Mouse (Mus musculus): Measurements from ENCODE around the gene Mrps31. TPM values are rescaled to one million over a fixed set of nuclear protein-coding genes. Genes with fewer than 3 reads are reported as not detected.
A peak's percentile ranks its signal among the peaks of the same experiment; 100 is the strongest.

The Mrps31 gene
- total RNA-seq (2021) (10 to 100 TPM; 35.9 to 51.0 TPM), polyA plus RNA-seq (2012; rRNA removed) (2.1 and 3.3 TPM in 2 replicates)
- long read RNA-seq, transcript Mrps31-201 (7 exons, 1,515 nt) = major isoform, 60 of 70 reads
- long read RNA-seq, partial matches to known transcripts = 4 of 70 reads
- long read RNA-seq, other reads (novel, unspliced or antisense) = 5 of 70 reads

- DNase-seq = peak; percentile 89
These were observed at the start of gene Mrps31 for GRCm38 (mm10) chr8:22411282-22411702. Gene Mrps31, plus strand, starts transcription at chr8:22411361.

DNA sequence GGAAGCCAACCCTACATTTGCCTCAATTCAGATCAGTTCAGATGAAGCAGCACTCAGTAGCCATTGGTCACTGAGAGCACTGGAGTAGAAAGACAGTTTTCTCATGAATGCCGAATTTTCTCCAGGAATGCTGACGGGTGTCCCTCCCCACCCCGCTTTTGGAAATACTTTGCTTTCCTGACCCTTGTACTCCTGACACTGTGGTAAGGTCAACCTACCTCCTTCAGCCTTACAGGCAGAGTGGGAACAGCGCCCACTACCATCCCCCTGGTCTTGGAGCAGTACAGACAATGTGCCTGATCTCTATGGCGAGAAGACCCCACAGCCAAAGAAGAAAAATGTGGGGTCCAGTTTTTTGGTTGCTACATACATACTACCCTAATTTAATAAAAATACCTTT lies 34.9 kb upstream of the Mrps31 start:
- no peak for DNase-seq

- peak; percentile 59 for DNase-seq
These were observed 34.3 kb upstream of the Mrps31 start for GRCm38 (mm10) chr8:22376903-22377302.

GRCm38 (mm10) chr8:22380934-22381333 lies 30.2 kb upstream of the Mrps31 start:
- no peak for DNase-seq

GRCm38 (mm10) chr8:22382824-22383595 lies 28.2 kb upstream of the Mrps31 start:
- no peak for DNase-seq

DNA sequence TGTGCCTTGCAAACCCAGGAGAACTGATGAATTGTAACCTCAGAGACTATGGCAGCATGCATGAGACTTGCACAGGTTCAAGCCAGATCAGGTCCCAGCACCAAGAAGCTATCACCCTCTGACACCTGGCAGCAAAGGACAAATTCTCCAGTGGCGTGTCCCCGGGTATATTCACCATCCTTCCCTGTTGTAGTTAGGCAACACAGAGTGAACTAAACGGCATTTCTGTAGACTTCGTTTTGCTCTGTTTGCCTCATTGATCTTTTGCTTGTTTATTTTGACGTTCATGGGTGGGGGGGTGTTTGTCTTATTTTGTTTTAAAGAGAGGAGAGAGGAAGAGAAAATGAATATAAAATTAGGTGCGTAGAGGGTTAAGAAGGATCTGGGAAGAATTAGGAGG lies 26.0 kb upstream of the Mrps31 start:
- DNase-seq = no peak

DNA sequence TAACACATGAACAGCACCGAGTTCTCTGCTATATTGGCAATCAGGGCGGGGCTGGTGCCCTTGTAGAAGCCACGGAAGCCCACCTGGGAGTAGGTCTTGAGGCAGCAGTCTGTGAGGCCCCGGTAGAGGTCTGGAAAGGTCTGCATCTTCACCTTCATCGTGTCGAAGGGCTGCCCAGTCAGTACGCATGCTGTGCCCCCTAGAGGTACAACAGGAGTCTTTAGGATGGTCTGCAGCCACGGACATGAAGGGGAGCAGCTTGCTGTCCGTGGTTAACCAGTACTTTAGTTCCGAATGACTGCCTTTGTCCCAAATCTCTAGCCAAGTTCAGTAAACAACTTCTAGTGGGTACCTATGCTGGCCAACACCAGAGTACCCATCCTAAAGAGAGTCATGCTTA lies 21.3 kb upstream of the Mrps31 start:
- no peak for DNase-seq

GRCm38 (mm10) chr8:22390766-22391463 lies 20.2 kb upstream of the Mrps31 start:
- peak; percentile 26 for DNase-seq

- no peak for DNase-seq
These were observed 16.7 kb upstream of the Mrps31 start for GRCm38 (mm10) chr8:22394471-22394870.

- no peak for DNase-seq
These were observed 15.9 kb upstream of the Mrps31 start for GRCm38 (mm10) chr8:22395256-22395655.

DNA sequence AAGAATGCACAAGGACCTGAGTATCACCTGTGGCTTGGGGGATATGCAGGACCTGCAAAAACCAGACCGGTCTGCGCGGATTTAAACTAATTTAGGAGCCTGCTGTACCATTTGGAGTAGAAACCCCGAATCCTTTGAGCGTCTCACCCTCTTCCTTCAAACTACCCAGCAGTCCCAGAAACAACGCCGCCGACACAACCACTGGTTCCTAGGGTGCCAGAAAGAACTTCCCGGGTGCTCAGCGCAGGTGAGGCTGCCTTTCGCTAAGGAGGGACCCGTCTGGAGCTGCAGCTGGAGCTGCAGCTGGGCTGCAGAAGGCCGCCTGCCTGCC lies 13.4 kb upstream of the Mrps31 start:
- no peak for DNase-seq

DNA sequence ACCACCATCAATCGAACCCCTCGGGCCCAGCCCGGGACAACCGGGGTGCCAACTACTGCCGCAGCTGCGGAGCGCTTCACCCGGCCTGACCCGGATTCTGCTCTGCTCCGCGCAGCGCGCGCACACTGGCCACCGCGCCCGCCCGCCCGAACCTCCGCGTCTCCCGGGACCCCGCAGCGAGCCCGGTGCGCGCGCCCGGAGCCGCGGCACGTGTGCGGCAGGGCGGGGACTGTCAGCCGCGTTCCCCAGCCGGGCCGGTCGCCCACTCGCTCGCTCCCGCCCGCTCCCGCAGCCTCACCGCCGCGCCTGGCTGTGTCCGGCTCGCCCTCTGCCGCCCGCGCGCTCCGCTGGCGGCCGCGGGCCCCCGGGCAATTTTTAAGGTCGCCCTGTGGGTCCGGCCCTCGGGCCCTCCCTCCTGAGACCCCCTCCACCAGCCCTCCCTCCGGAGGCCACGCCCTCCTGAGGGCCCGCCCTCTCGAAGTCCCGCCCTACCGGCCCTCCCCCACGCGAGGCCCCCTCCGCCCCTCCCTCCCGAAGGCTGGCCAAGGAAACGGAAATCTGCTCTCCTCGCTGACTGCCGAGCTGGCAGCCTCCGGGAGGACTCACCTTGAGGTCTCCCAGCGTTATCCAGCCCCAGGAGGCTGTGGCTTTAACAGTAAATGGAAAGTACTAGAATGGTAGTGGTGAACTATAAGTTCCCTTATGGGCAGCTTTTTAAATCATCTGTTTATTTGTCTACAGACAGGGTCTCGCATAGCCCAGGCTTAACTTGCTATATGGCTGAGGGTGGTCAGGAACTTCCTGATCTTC lies 12.8 kb upstream of the Mrps31 start, which contains the start of gene Slc25a15:
Slc25a15 (minus strand) TSS at position 456 of the 810 bp plus-strand sequence.
- DNase-seq = peak; percentile 97

DNA sequence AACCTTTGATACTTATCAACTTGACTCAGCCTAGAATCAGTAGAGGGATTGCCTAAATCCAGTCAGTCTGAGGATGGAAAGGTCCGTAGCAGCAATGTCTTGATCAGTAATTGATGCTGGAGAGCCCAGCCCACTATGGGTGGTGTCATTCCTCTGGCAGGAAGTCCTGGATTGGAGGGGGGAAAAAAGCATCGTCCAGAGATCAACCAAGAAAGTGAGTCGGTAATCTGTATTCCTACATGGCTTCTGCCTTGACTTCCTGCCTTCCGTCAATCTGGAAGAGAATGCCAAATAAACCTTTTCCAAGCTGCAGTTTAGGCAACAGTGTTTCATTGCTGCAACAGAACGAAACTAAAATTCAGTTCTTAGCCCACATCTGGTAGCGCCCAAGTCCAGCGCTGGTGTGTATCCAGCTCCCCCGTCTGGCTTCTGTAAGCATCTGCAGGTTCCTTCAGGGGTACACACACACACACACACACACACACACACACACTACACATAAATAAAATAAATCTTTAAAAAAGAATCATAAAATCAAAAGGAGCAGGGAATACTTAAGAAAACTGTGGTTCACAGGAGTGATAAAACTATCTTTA lies 11.8 kb upstream of the Mrps31 start:
- no peak for DNase-seq

DNA sequence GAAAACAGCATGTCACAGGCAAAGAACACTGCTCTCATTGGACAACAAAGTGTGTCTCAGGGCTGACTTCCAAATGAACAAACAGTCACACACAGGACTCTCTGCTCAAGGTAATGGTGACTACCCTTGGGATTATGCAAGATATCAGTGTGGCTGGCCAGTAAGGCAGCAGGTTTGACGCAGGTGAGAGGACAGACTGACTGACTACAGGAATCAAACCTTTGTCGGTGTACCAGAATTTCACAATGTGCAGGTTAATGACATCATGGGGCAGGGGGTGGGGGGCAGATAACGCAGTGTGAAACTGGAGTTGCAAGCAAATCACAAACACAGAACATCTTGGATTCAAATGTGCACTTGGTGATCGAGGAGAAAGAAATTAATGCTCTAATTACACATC lies 10.6 kb upstream of the Mrps31 start:
- DNase-seq = no peak

DNA sequence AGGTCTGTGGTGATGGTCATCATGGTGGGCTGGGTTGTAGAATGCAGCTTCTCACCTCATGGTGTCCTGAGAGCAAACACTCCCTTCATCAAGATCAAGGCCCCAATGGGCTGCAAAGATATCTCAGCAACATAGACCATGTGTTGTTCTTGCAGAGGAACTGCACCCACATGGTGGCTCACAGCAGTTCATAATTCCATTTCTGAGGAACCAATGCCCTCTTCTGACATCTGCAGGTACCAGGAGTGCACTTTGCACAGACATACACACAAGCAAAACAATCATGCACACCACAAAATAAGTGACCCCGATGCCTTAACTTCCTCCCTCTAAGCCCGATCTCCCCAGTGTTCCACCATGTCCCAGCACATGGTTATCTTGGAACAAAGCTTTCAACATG lies 7.9 kb upstream of the Mrps31 start:
- DNase-seq = no peak

GRCm38 (mm10) chr8:22405733-22406132 lies 5.4 kb upstream of the Mrps31 start:
- no peak for DNase-seq

DNA sequence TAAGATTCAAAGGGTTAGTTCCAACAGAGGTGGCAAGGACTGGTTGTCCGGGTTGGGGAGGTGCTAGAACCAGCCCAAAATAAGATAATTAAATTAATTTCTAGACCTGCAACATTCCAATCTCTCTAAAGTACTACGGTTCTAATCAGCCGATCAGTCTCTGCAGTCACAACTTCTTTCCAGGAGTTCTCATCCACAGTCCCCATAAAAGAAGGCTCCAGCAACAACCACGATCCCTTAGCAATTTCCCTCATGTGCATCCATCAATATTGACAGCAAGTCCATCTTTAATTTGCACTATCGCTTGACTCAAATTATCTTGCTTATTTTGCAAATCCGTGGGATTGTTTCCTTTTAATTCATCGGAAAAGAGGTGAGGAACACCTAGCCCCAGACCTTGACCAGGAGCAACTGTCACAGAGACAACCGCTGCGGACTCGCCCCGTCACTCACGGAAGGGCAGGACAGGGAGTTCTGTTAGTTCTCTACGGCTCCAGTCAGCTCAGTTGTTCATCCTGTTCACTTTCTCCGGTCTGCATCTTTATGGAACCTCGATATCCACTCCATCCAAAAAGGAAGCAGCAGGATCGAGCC lies 376 bp upstream of the Mrps31 start:
- no peak for DNase-seq

GRCm38 (mm10) chr8:22411971-22412370 lies 810 bp downstream of the Mrps31 start:
- DNase-seq = no peak
